Mouse (Mus musculus) gastrocnemius, postnatal 4 days (tissue): Measurements from ENCODE around the gene Lrrc47. TPM values are rescaled to one million over a fixed set of nuclear protein-coding genes. Genes with fewer than 3 reads are reported as not detected.

Experiments
- total RNA-seq, 2 experiments: library from RNA; stranded (reverse); gene quantifications; 2 replicates each; pipeline ENCODE4 v1.2.3; 2021

Gene Lrrc47
- total RNA-seq, 2 experiments from 2014 or later = 38.6 to 40.1 TPM

Other genes starting within 250 kb of the Lrrc47 start
- 10 to 100 TPM; 14.3 to 16.7 TPM for gene A430005L14Rik, start 54.5 kb upstream of the Lrrc47 start, total RNA-seq
- 1 to 10 TPM; 5.8 to 7.9 TPM for gene Dffb, start 36.6 kb upstream of the Lrrc47 start, total RNA-seq
- gene Cep104, start 36.5 kb upstream of the Lrrc47 start, total RNA-seq = 10 to 100 TPM; 15.7 to 15.9 TPM
- 10 to 100 TPM; 27.2 to 37.8 TPM for gene Smim1, start 14.5 kb downstream of the Lrrc47 start, total RNA-seq
- gene Ccdc27, start 30.9 kb downstream of the Lrrc47 start, total RNA-seq = not detected
- under 1 TPM in 1 of 2 experiments, not detected in 1; 0.23 TPM for gene Trp73, start 128.5 kb downstream of the Lrrc47 start, total RNA-seq
- 10 to 100 TPM; 15.4 to 20.5 TPM for gene Wrap73, start 130.6 kb downstream of the Lrrc47 start, total RNA-seq
- 10 to 100 TPM; 81.6 to 88.5 TPM for gene Tprgl, start 148.9 kb downstream of the Lrrc47 start, total RNA-seq
- 10 to 100 TPM; 11.3 to 11.6 TPM for gene Megf6, start 159.0 kb downstream of the Lrrc47 start, total RNA-seq